Mouse (Mus musculus) megakaryocyte progenitor cell, adult 5-6 weeks (primary cell): ENCODE results near the gene Cnnm3. TPM values are rescaled to one million over a fixed set of nuclear protein-coding genes. Genes with fewer than 3 reads are reported as not detected.

ENCODE experiments used
- ATAC-seq: replicated peaks from 2 replicates; pipeline ENCODE4 v1.8.0; 2016; ENCODE audit warnings: mild to moderate bottlenecking, moderate TSS enrichment, inconsistent platforms; ENCODE audit not compliant: poor library complexity
- total RNA-seq, 2 experiments: library from RNA; stranded (forward) in 1 of 2; stranded (reverse) in 1 of 2; fragments of 157-497, 149-512 nt in 1 of 2; fragments of 200-1000 nt in 1 of 2; gene quantifications; 2 replicates each; pipeline versions ENCODE4 v1.2.3 to v1.2.4; 2015 to 2017

Cnnm3 gene
- 13.0 and 15.2 TPM in 2 replicates for total RNA-seq (2015)
- total RNA-seq (2017): 8.0 and 13.0 TPM in 2 replicates

GRCm38 (mm10) chr1:36511289-36512021 lies at the start of gene Cnnm3:
Cnnm3 (plus strand) TSS chr1:36511867.
- peak; percentile 88 for ATAC-seq

DNA sequence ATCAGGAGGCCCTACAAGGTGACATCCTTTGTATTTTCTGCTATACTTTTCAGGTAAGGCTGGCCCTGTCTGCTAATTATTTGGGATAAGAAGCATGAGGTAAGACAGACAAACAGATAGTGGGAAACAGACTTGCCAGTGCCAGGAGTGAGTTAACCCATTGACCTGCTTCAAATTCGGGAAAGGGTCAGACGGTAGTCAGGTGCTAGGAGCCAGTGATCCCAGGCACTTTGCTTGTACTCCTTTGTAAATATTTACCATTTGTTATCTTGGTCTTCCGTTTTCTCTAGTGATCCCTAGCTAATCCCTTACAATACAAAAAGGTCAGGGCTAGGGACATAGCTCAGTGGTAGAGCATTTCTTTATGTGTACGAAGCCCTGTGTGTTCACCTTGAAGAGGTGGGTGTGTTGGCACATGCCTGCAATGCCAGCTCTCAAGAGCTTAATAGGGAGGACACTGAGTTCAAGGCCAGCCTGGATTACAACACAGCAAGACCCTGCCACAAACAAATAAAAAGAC lies 46.0 kb upstream of the Cnnm3 start:
- no peak for ATAC-seq

- ATAC-seq: 0 out of 2 replicates have a peak, but pooled peaks have one; percentile 12
Observed at GRCm38 (mm10) chr1:36467446-36467845, 44.2 kb upstream of the Cnnm3 start.

GRCm38 (mm10) chr1:36469811-36470444 lies 41.7 kb upstream of the Cnnm3 start:
- no peak for ATAC-seq

DNA sequence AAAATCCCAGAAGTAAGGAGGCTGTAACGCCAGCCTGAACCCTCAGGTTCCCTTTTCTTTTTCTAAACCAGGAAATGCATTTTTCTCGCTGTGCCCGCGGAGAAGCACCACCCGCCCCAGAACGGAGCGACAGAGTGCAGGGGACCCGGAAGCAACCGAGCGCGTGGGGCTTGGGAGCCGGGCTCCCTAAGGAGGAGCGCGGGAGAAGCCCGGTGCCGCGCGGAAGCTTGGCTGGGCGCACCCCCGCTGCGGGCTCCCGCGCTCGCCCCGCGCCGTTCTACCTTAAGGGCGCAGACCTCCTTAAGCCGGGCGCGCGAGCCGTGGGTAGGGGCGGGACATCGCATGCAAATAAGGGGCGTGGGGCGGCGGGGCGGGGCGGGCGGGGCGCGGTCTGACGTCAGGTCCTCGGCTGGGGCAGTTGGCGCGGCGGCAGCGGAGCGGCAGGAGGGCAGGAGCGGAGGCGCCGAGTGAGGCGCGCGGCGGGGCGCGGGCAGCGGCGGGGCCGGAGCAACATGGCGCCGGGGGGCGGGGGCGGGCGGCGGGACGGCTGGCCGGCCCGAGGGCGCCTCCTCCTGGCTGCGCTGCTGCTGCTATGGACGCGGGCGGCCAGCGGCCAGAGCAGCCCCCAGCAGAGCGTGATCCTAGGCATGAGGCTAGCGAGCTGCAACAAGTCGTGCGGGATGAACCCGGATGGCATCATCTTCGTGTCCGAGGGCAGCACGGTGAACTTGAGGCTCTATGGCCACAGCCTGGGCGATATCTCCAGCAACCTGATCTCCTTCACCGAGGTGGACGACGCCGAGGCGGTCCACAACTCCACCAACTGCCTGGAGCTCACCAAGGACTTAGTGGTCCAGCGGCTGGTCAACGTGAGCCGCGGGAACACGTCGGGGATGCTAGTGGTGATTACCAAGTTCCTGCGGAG lies 40.2 kb upstream of the Cnnm3 start, which contains the start of gene Cnnm4:
TSS of gene Cnnm4 (plus strand) at position 440 of the 925 bp plus-strand sequence.
- peak; percentile 69 for ATAC-seq

DNA sequence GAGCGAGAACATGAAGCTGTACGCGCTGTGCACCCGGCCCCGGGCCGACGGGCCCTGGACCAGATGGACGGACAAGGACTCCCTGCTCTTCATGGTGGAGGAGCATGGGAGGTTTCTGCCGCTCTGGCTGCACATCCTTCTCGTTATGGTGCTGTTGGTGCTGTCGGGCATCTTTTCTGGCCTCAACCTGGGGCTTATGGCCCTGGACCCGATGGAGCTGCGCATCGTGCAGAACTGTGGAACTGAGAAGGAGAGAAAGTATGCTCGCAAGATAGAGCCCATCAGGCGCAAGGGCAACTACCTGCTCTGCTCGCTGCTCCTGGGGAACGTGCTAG lies 39.6 kb upstream of the Cnnm3 start:
- no peak for ATAC-seq

DNA sequence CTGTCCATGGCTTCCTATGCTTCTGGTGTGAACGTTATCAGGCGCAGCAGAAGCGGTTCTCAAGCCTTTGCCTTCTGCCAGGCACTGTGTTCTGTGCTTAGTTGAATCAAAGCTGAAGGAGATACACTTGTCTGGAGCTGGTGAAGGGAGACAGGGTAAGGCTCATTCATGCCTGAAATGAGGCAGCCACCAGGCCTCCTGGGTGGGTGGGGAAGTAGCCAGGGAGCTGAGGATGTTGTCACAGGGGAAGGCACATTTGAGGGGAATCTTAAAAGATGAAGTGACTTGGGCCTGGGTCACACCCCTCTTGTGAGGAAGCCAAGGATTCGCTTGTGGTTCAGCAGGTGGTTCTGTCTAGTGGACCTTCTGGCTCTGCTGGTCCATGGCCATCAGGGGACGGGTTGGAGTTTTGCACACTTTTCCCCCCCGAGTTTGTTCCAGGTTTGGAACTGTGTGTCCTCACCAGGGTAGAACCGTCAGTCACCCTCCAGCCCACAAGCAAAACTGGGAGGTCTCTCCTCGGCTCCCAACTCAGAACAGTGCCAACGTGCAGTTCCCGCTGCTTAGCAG lies 38.4 kb upstream of the Cnnm3 start:
- ATAC-seq: peak; percentile 21

DNA sequence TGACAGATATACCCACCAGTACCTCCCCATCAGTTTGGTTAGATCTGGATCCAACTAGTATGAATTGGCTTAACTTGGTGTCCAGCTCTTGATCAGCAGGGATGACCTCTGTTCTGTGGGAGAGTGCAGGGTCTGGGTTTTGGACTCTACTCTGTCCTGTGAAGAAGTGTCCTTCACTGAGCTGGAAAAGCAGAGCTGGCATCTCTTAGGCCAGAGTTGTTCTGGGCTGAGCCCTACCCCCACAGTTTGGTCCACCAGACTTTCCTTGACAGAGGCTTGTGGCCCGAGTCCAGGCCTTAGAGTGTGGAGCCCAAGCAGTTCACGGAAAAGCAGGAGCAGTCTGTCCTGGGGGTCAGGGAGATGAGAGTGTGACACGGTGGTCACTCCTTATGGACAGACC lies 37.0 kb upstream of the Cnnm3 start:
- no peak for ATAC-seq

GRCm38 (mm10) chr1:36475480-36476110 lies 36.1 kb upstream of the Cnnm3 start:
- ATAC-seq: no peak

- ATAC-seq: no peak
Observed at GRCm38 (mm10) chr1:36476426-36476825, 35.2 kb upstream of the Cnnm3 start.

- ATAC-seq: no peak
Observed at GRCm38 (mm10) chr1:36478343-36478795, 33.3 kb upstream of the Cnnm3 start.

DNA sequence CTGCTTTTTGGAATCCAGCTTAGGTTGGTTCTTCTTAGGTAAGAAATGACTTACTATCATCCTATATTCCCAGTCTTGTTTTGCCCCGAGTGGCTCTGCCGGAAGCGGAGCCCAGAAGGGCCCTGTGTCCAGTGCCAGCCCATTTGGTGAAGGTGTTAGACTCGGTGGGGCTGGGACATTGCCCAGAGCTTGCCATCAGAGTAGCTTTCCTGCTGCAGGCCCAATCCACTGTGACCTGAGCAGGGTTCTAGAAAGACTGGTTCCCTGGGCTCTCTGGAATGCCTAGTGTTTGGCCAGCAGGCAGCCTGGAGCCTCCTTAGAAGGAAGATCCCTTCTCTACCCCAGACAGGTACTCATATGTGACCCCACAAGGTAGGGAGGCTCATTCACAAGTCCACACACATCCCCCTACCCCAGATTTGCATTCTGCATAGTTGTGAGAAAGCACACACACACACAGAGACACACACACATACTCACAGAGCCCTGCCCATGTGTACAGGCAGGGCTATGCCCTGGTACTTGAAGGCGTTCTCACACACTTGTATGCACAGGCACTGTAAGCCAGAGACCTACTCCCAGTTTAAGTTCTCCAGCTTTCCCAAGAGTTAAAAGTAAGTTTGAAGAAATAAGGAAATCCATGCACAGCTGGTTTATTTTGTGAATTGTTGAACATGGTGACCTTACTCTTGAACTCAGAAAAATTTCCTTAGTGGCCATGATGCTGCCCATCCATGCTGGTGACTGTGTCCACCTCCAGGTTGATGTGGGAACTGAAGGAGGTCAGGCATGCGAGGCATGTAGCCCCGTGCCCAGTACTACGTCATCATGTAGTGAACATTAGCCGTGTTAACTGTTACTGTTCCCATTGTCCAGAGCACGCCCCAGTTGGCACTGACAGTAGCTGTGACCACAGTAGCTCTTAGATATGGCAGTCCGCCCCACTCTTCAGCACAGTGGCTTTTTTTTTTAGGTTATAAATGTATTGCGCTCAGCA lies 31.5 kb upstream of the Cnnm3 start:
- no peak for ATAC-seq

- no peak for ATAC-seq
Observed at GRCm38 (mm10) chr1:36483825-36484224, 27.8 kb upstream of the Cnnm3 start.

DNA sequence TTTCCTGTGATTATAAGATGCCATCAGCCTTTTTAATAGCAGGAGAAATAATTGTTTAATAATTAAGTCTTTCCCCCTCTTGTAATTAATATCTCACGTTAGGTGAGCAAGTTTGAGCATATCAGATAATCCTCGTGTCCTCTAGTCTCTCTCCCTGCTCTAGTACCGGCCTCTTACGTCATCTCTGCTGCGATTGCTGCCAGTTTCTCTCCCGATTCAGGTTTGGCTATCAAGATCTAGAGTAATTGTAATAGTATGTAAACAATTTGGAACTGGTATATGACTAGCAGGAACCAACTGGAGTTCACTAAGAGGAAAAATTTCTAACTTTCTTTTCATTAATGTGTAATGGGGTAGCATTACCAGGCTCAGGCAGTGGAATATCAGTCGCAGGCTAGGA lies 26.6 kb upstream of the Cnnm3 start:
- ATAC-seq: no peak

DNA sequence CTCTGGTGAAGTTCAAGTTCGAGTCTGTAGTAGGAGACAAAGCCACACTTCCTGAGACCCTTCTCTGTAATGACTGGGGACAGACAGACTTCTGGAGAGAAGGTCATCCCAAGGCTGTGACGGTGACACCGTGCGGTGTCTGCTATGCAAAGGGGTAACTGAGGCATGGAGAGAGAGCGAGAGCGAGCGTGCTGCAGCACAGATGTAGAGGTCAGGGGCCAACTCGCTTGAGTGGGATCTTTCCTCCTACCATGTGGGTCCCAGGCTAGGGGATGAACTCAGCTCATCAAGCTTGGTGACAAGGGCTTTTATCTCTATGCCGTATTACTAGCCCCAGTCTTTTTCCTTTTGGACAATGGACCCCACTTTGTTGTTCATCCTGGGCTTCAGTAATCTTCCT lies 24.6 kb upstream of the Cnnm3 start:
- ATAC-seq: no peak

- ATAC-seq: no peak
Observed at GRCm38 (mm10) chr1:36489661-36490060, 22.0 kb upstream of the Cnnm3 start.

GRCm38 (mm10) chr1:36492416-36493139 lies 19.1 kb upstream of the Cnnm3 start:
- ATAC-seq: peak; percentile 37; the same call in 1 of the 2 replicates

- ATAC-seq: no peak
Observed at GRCm38 (mm10) chr1:36493299-36493698, 18.4 kb upstream of the Cnnm3 start.
